Mouse (Mus musculus): ENCODE measurements around the gene Pfkp. TPM values are rescaled to one million over a fixed set of nuclear protein-coding genes. Genes with fewer than 3 reads are reported as not detected.
A peak's percentile ranks its signal among the peaks of the same experiment; 100 is the strongest.

Pfkp gene
- total RNA-seq, 2 experiments from 2014 or later, result 46.2 to 49.2 TPM

- no peak for DNase-seq
Measured at GRCm38 (mm10) chr13:6602786-6603409, 45.7 kb downstream of the Pfkp start.

- DNase-seq, result no peak
Measured at GRCm38 (mm10) chr13:6601676-6602075, 46.9 kb downstream of the Pfkp start.

- peak; percentile 13 for DNase-seq
Measured at GRCm38 (mm10) chr13:6600626-6601025, 48.0 kb downstream of the Pfkp start.

GRCm38 (mm10) chr13:6597801-6598200 lies 50.8 kb downstream of the Pfkp start:
- no peak for DNase-seq

- DNase-seq, result no peak
Measured at GRCm38 (mm10) chr13:6595403-6595802, 53.2 kb downstream of the Pfkp start.

DNA sequence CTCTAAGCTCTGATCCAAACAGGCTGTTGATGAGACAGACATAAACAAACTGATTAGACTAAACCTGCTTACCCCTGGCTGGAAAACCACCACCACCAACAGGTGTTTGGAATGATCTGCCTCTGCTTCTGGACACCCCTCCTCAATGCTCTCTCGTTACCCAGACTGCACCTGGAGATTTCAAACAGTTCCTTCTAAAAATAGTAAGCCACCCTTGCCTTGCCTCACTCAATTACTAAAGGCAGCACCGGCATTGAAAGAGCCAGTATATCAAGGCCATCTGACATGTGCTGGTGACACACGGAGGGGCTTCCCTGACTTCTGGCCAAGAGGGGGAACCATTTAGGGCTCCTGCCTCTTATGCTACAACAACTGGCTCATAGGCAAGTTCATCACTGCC lies 57.7 kb downstream of the Pfkp start:
- no peak for DNase-seq

DNA sequence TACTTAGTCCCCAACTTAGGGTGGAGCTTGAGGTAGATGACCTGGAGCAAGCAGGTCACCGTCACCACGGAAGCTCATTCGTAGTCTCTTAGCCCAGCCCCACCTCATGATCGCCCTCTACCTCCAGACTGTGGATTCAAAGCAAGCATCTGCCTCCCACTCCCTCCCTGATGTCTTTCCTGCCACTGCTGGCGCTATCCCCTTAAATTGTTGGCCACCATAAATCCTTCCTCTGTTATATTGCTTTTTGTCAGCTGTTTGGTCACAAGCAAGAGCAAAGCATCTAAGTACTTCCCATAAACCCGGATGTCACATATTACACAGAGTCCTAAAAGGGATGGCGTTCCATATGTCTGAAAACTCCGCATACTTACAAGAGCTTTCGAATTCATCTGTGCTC lies 62.6 kb downstream of the Pfkp start:
- no peak for DNase-seq

DNA sequence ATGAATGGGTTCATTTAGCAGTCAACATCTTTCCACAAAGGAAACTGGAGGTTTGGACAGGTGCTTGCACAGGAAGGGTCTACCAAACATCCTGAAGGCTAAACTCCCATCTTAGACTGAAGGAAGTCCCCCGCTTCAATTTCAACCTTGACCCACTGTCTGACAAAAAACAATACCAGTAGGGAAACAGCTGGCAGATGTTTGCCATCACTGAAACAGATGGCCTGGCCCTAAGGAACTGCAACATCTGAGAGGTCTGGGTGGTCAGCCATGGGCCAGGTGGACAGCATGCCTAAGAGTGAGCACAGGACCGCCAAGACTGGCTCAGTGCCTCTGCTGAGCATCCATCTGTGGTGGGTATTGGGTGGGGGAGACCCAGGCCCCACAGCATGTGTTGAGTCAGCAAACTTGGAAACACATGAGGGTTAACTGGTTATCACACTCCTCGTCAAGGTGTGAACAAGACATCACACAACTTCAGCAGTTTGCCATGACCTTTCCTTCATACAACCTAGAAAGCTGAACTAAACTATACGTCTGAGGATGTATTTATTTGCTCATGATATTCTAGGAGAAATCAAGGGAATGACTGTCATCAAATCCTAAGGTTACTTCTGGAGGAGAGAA lies 65.0 kb downstream of the Pfkp start:
- DNase-seq, result no peak

DNA sequence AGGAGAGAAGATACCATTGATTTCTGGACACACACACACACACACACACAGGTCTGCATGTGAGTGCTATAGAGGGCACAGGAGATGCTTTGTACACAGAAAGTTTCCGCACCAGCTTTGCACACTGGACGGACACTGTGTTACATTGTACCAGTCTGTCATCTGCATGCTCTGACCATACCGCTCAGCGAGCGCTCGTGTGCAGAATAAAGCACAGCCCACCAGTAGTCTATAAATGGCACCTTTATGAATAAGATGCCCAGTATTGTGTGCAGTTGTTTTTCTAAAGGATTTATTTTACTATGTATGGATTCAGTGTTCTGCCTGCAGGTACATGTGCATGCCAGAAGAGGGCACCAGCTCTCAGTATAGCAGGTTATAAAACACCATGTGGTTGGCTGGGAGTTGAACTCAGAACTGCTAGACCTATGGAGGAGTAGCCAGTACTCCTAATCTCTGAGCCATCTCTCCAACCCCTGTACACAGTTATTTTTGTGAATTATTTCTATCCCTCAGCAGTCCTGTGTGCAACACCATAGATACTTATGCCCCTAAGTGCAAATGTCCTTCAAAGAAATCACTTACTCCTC lies 72.6 kb downstream of the Pfkp start:
- DNase-seq, result no peak

GRCm38 (mm10) chr13:6565571-6565970 lies 83.0 kb downstream of the Pfkp start:
- DNase-seq, result no peak

GRCm38 (mm10) chr13:6562409-6562808 lies 86.2 kb downstream of the Pfkp start:
- DNase-seq, result no peak

GRCm38 (mm10) chr13:6557771-6558170 lies 90.8 kb downstream of the Pfkp start:
- DNase-seq, result no peak

GRCm38 (mm10) chr13:6555656-6556055 lies 92.9 kb downstream of the Pfkp start:
- no peak for DNase-seq

DNA sequence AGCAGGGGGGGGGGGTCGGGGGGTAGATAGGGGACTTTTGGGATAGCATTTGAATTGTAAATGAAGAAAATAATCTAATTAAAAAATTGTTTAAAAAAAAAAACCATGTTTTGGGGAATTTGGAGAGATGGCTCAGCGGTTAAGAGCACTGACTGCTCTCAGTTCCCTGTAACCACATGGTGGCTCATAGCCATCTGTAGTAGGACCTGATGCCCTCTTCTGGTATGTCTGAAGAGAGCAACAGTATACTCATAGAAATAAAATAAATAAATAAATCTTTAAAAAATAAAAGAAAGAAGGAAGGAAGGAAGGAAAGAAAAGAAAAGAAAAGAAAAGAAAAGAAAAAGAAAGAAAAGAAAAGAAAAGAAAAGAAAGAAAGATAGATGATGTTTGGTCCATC lies 94.9 kb downstream of the Pfkp start:
- no peak for DNase-seq

DNA sequence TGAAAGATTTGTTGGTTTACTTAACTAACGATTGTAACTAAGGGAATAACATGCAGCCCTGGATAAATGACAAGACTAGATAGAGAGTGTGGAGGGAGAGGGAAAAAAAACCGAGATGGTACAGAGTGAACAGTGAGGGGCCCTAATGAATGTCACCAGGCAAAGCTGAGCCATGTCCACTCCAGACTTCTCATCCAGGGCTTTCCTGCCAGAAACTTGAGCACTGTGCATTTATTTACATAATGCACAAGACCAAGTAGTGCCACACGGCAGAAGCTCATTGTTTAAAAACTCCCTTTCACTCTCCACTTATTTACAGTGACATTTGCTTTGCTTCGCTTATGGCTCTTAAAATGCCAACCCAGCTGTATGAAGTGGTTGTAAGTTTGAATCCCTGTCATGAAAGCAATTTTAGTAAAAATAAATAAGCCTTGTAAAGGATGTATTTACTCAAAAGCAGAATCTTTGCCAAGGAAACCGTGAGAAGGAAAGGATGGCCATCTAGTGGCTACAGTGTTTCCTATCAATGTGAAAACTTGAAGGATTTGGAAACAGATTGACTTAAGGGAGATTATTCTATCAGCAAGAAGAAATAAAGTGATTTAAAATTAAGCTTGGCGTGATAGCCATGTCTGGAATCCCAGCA lies 113.2 kb downstream of the Pfkp start:
- DNase-seq, result no peak

GRCm38 (mm10) chr13:6532683-6533082 lies 115.9 kb downstream of the Pfkp start:
- peak; percentile 47 for DNase-seq

Other genes starting within 250 kb of the Pfkp start
- 100 to 1,000 TPM; 103 to 115 TPM for gene Pitrm1, start 100.6 kb downstream of the Pfkp start, total RNA-seq (2021)

Measured in adrenal gland, postnatal 10 days (tissue).